In genomic region chrX:160116658-160117057, GRCm38 (mm10) we compare ENCODE assay signal across 9 mouse cellular contexts. TPM values are rescaled to one million over a fixed set of nuclear protein-coding genes. Genes with fewer than 3 reads are reported as not detected.
DNase-seq lines count a peak whose midpoint lies in the region; ATAC-seq and TF ChIP-seq lines count a peak whose summit lies in the region.
"Had no signal": no experiment of that assay in that cellular context is flagged by ENCODE, and none has a peak within 500 bp of the region (broad histone marks: within the 10 kb centered on the region; RNA-seq: fewer than 3 reads in every experiment).

No protein-coding gene starts in this region.

- peak; percentile 83 for TF ChIP-seq CTCF in layer of hippocampus, adult 2 months (conservative IDR thresholded peaks at IDR 0.05)
- peak; percentile 81 for TF ChIP-seq CTCF in lung, postnatal 0 days (IDR thresholded peaks at IDR 0.05)

- H3K9me3 ChIP-seq in lung, postnatal 0 days (ENCODE audit: low read length), result no peaks in the 10 kb centered on the region
- H3K9me3 ChIP-seq: heart, embryonic 15.5 days had no signal

- no peak overlapping the region for H3K9ac ChIP-seq in lung, postnatal 0 days (replicated peaks; ENCODE audit: low read depth)
- H3K9ac ChIP-seq: heart, embryonic 15.5 days had no signal

- ATAC-seq in hematopoietic stem cell, adult 5-6 weeks (replicated peaks in 1 of 2; ENCODE audit: insufficient read depth in 1 of 2, low FRiP score in 2 of 2, low TSS enrichment in 1 of 2, low read depth in 1 of 2, poor library complexity in 2 of 2, severe bottlenecking in 2 of 2), result peak; percentile 77 to 82; a peak in 3 of 4 replicates
- ATAC-seq in lung, postnatal 0 days, result peak; percentile 60

- WGBS in lung, postnatal 0 days, result 66% methylated on average over 3 of the region's 3 CpGs

- no peak overlapping the region for H3K27ac ChIP-seq in layer of hippocampus, adult 2 months
- no peak overlapping the region for H3K27ac ChIP-seq in lung, postnatal 0 days (ENCODE audit: low read length)
- H3K27ac ChIP-seq: heart, embryonic 15.5 days had no signal

- H3K4me1 ChIP-seq in lung, postnatal 0 days (ENCODE audit: insufficient read depth, low read depth, low read length), result no peaks in the 10 kb centered on the region
- H3K4me1 ChIP-seq: heart, embryonic 15.5 days had no signal

- DNase-seq in CD8-positive naive resting alpha-beta T cell, adult 2 months (ENCODE audit: low read depth in 2 of 2, low spot score in 2 of 2), result peak; percentile 1 to 19
- peak; percentile 61 for DNase-seq in ZHBTc4 (ENCODE audit: low read depth, low spot score)
- peak; percentile 53 for DNase-seq in embryo, embryonic 11 days
- peak; percentile 34 to 42 for DNase-seq in layer of hippocampus, adult 2 months (ENCODE audit: low spot score in 2 of 2)
- DNase-seq in lung, postnatal 0 days (ENCODE audit: low spot score), result peak; percentile 67
- DNase-seq in ovary, postnatal 36 days (ENCODE audit: low spot score), result peak; percentile 30
- DNase-seq in yolk sac, embryonic 10.5 days (ENCODE audit: low spot score), result peak; percentile 15

- H3K4me3 ChIP-seq in layer of hippocampus, adult 2 months, result no peak overlapping the region
- H3K4me3 ChIP-seq in lung, postnatal 0 days (ENCODE audit: low read depth, low read length), result no peak overlapping the region
- H3K4me3 ChIP-seq: heart, embryonic 15.5 days had no signal

- no peaks in the 10 kb centered on the region for H3K27me3 ChIP-seq in lung, postnatal 0 days (replicated peaks; ENCODE audit: insufficient read depth, low read length)
- H3K27me3 ChIP-seq: heart, embryonic 15.5 days had no signal

- no peak for TF ChIP-seq EP300 in lung, postnatal 0 days (IDR thresholded peaks at IDR 0.05)

- H3K4me2 ChIP-seq in lung, postnatal 0 days (replicated peaks; ENCODE audit: low read depth, low read length), result no peak overlapping the region
- H3K4me2 ChIP-seq: heart, embryonic 15.5 days had no signal

- H3K36me3 ChIP-seq in lung, postnatal 0 days (ENCODE audit: insufficient read depth, low read length), result no peaks in the 10 kb centered on the region

RNA-seq across cellular contexts. Expression of gene Pdha1, which starts 21.6 kb away (rescaled TPM):
- 176 and 188 TPM in 2 replicates for total RNA-seq in hematopoietic stem cell, adult 5-6 weeks (2017)
- total RNA-seq in layer of hippocampus, adult 2 months (2021), result 100 to 1,000 TPM; 220 to 221 TPM
- polyA plus RNA-seq in lung, postnatal 0 days (2015; fragmentation: Nextera tagmentation; extraction: Ambion mirVana), result 96.0 and 103 TPM in 2 replicates

Comparison
In these comparisons a context has a peak if more than half of its experiments do, and no peak if none do; other contexts are left out.
1. DNase-seq: peak in every context shown above with its lines; median percentile 67 in lung, postnatal 0 days; 61 in ZHBTc4; 53 in embryo, embryonic 11 days; 38 in layer of hippocampus, adult 2 months; 30 in ovary, postnatal 36 days; 15 in yolk sac, embryonic 10.5 days; 10 in CD8-positive naive resting alpha-beta T cell, adult 2 months.